Mouse (Mus musculus): ENCODE measurements around the gene Stx8.
A peak's percentile ranks its signal among the peaks of the same experiment; 100 is the strongest.

DNA sequence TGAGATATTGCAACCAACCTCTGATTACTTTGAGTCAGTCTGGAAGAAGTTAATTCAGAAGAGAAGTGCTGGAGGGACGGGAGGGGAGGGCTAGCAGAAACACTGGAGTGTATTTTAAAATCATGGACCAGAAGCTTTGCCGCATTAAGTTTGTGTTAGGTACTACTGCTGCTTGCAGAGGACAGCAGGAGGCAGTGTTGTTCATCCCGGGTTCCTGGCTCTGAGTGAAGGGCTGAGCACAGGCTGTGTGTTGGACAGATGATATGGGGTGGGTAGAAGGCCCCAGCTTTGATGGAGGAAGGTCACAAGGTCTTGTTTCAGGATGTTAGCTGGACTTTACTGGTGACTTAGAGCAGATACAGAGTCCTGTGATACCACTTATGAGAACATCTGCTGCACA, 80.9 kb downstream of the Stx8 start:
- TF ChIP-seq CTCF (IDR thresholded peaks at IDR 0.05; ENCODE audit: low read depth, low read length) (0 out of 2 replicates have a peak, but pooled peaks have one; percentile 26), POLR2A (IDR thresholded peaks at IDR 0.05; ENCODE audit: extremely low read depth, insufficient read depth, low read length) (no peak)
